Mouse (Mus musculus): ENCODE data around the gene Ggn.
"Not testable (repeated sequence)": the region's sequence is repeated elsewhere in the genome, so short reads cannot be mapped to it uniquely, and the experiment has no call there.

Ggn gene

GRCm38 (mm10) chr7:29212199-29212765 is 42.3 kb downstream of the Ggn start:
- no peak for DNase-seq (ENCODE audit: extremely low spot score, low read depth, low spot score)

- DNase-seq (ENCODE audit: extremely low spot score, low read depth, low spot score): not testable (repeated sequence)
These were observed 43.0 kb downstream of the Ggn start for GRCm38 (mm10) chr7:29212775-29213560.

- DNase-seq (ENCODE audit: extremely low spot score, low read depth, low spot score): no peak
These were observed 43.7 kb downstream of the Ggn start, which contains the start of gene Catsperg1 for GRCm38 (mm10) chr7:29213675-29214082. Gene Catsperg1 (minus strand): TSS chr7:29214035.

GRCm38 (mm10) chr7:29214236-29214635 is 44.2 kb downstream of the Ggn start:
- no peak for DNase-seq (ENCODE audit: extremely low spot score, low read depth, low spot score)

GRCm38 (mm10) chr7:29214846-29215245 is 44.8 kb downstream of the Ggn start:
- DNase-seq (ENCODE audit: extremely low spot score, low read depth, low spot score): no peak
